Mouse (Mus musculus): Measurements from ENCODE around the gene Nmb.
"Not testable (repeated sequence)": the region's sequence is repeated elsewhere in the genome, so short reads cannot be mapped to it uniquely, and the experiment has no call there.

DNA sequence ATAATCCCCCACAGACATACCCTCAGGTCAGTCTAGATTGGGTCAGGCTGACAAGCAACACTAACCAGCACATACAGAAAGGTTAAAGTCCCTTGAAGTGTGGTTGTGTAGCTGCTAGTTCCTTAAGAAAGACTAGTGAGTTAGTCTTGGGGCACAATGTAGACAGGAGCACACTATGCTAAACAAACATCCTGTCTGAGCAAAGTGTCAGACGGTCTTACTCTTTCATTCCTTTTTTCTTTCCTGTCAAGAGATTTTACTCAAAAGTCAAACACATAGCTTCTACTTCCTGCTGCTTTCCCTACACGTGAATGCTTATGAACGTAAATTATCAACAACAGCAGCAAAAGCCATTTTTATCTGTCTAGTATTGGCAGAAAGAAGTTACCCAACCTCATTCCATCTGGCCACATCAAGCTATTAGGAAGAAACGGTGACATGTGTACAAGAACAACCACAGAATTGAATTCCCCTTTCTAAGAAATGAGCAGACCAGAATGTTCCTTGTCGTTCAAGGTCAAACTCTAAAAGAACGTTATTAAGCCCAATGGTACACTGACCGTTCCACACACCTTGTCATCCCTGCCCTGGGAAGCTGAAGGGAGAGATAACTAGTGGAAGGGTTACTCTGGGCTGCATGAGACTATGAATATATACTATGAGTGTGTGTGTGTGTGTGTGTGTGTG is 31.9 kb upstream of the Nmb start:
- not testable (repeated sequence) for TF ChIP-seq FLI1 (IDR thresholded peaks at IDR 0.05; ENCODE audit: low read length); GATA1 (IDR thresholded peaks at IDR 0.05; ENCODE audit: borderline replicate concordance, low read length)

Data from megakaryocyte, embryonic 14.5 days (primary cell).